Mouse (Mus musculus) lung, postnatal 14 days (tissue): Measurements from ENCODE around the gene Mrps12.
"Not testable (repeated sequence)": the region's sequence is repeated elsewhere in the genome, so short reads cannot be mapped to it uniquely, and the experiment has no call there.

Experiments used
- DNase-seq: peaks from one replicate; pipeline ENCODE4 v3.0.0; 2021

The Mrps12 gene

GRCm38 (mm10) chr7:28702601-28703143 lies 38.9 kb downstream of the Mrps12 start:
- DNase-seq, result no peak

GRCm38 (mm10) chr7:28701306-28701705 lies 40.3 kb downstream of the Mrps12 start:
- not testable (repeated sequence) for DNase-seq

- no peak for DNase-seq
Measured at GRCm38 (mm10) chr7:28700269-28700668, 41.4 kb downstream of the Mrps12 start.

GRCm38 (mm10) chr7:28697277-28697676 lies 44.3 kb downstream of the Mrps12 start:
- DNase-seq, result no peak

- no peak for DNase-seq
Measured at GRCm38 (mm10) chr7:28694966-28695511, 46.6 kb downstream of the Mrps12 start.

- DNase-seq, result no peak
Measured at GRCm38 (mm10) chr7:28694423-28694822, 47.2 kb downstream of the Mrps12 start.

- peak; percentile 75 for DNase-seq
Measured at GRCm38 (mm10) chr7:28693321-28693966, 48.2 kb downstream of the Mrps12 start.

GRCm38 (mm10) chr7:28692545-28693320 lies 48.9 kb downstream of the Mrps12 start, which contains the start of gene Fbxo27:
Gene Fbxo27 (plus strand): TSS chr7:28692849.
- no peak for DNase-seq

- DNase-seq, result no peak
Measured at GRCm38 (mm10) chr7:28691075-28691474, 50.5 kb downstream of the Mrps12 start.
